Mouse (Mus musculus): ENCODE measurements around the gene Tmeff1.

Tmeff1 gene

GRCm38 (mm10) chr4:48584421-48585240 lies at the start of gene Tmeff1:
TSS of gene Tmeff1 (plus strand) at chr4:48585174.
- DNase-seq (ENCODE audit: low spot score in 2 of 2): peak in 1 of 2 experiments; percentile 63

GRCm38 (mm10) chr4:48536275-48536674 lies 48.7 kb upstream of the Tmeff1 start:
- DNase-seq (ENCODE audit: low spot score in 2 of 2): no peak

GRCm38 (mm10) chr4:48537024-48537423 lies 48.0 kb upstream of the Tmeff1 start:
- no peak for DNase-seq (ENCODE audit: low spot score in 2 of 2)

- DNase-seq (ENCODE audit: low spot score in 2 of 2): no peak
These were observed 46.4 kb upstream of the Tmeff1 start for GRCm38 (mm10) chr4:48538581-48538980.

- peak; percentile 45 to 54 for DNase-seq (ENCODE audit: low spot score in 2 of 2)
These were observed 45.0 kb upstream of the Tmeff1 start, which contains the start of gene Msantd3 for GRCm38 (mm10) chr4:48539841-48540575. TSS of gene Msantd3 (plus strand) at chr4:48539935.

- DNase-seq (ENCODE audit: low spot score in 2 of 2): peak in 1 of 2 experiments; percentile 22
These were observed 44.3 kb upstream of the Tmeff1 start for GRCm38 (mm10) chr4:48540576-48541111.

GRCm38 (mm10) chr4:48541526-48542250 lies 43.3 kb upstream of the Tmeff1 start:
- DNase-seq (ENCODE audit: low spot score in 2 of 2): no peak

- DNase-seq (ENCODE audit: low spot score in 2 of 2): no peak
These were observed 42.6 kb upstream of the Tmeff1 start for GRCm38 (mm10) chr4:48542351-48542750.

- no peak for DNase-seq (ENCODE audit: low spot score in 2 of 2)
These were observed 41.7 kb upstream of the Tmeff1 start for GRCm38 (mm10) chr4:48543071-48543865.

GRCm38 (mm10) chr4:48544141-48544540 lies 40.8 kb upstream of the Tmeff1 start:
- no peak for DNase-seq (ENCODE audit: low spot score in 2 of 2)

- no peak for DNase-seq (ENCODE audit: low spot score in 2 of 2)
These were observed 39.0 kb upstream of the Tmeff1 start for GRCm38 (mm10) chr4:48545966-48546365.

- DNase-seq (ENCODE audit: low spot score in 2 of 2): no peak
These were observed 38.1 kb upstream of the Tmeff1 start for GRCm38 (mm10) chr4:48546568-48547496.

GRCm38 (mm10) chr4:48548393-48549045 lies 36.5 kb upstream of the Tmeff1 start:
- DNase-seq (ENCODE audit: low spot score in 2 of 2): no peak

- DNase-seq (ENCODE audit: low spot score in 2 of 2): no peak
These were observed 35.3 kb upstream of the Tmeff1 start for GRCm38 (mm10) chr4:48549661-48550060.

GRCm38 (mm10) chr4:48552486-48553064 lies 32.4 kb upstream of the Tmeff1 start:
- no peak for DNase-seq (ENCODE audit: low spot score in 2 of 2)

GRCm38 (mm10) chr4:48554132-48554531 lies 30.8 kb upstream of the Tmeff1 start:
- no peak for DNase-seq (ENCODE audit: low spot score in 2 of 2)

- no peak for DNase-seq (ENCODE audit: low spot score in 2 of 2)
These were observed 29.2 kb upstream of the Tmeff1 start for GRCm38 (mm10) chr4:48555729-48556128.

GRCm38 (mm10) chr4:48559652-48560051 lies 25.3 kb upstream of the Tmeff1 start:
- DNase-seq (ENCODE audit: low spot score in 2 of 2): no peak

- DNase-seq (ENCODE audit: low spot score in 2 of 2): no peak
These were observed 23.1 kb upstream of the Tmeff1 start for GRCm38 (mm10) chr4:48561824-48562223.
